Mouse (Mus musculus): ENCODE data around the gene Cd163. TPM values are rescaled to one million over a fixed set of nuclear protein-coding genes. Genes with fewer than 3 reads are reported as not detected.
A peak's percentile ranks its signal among the peaks of the same experiment; 100 is the strongest.

Gene Cd163
- polyA plus RNA-seq, 2 experiments from 2014 or later, result 0.16 TPM; not detected in 1

GRCm38 (mm10) chr6:124364328-124364727, 59.9 kb downstream of the Cd163 start:
- ATAC-seq, result no peak

GRCm38 (mm10) chr6:124373584-124374206, 69.2 kb downstream of the Cd163 start:
- ATAC-seq, result no peak

- no peak for ATAC-seq
Measured at GRCm38 (mm10) chr6:124374683-124375082, 70.2 kb downstream of the Cd163 start.

GRCm38 (mm10) chr6:124375435-124375884, 71.0 kb downstream of the Cd163 start:
- ATAC-seq, result peak; percentile 93

GRCm38 (mm10) chr6:124376311-124376710, 71.9 kb downstream of the Cd163 start:
- no peak for ATAC-seq

- ATAC-seq, result no peak
Measured at GRCm38 (mm10) chr6:124377494-124378255, 73.2 kb downstream of the Cd163 start.

- ATAC-seq, result no peak
Measured at GRCm38 (mm10) chr6:124379331-124379730, 74.9 kb downstream of the Cd163 start.

Other genes starting within 250 kb of the Cd163 start
- gene Vmn2r27, start 72.8 kb upstream of the Cd163 start, polyA plus RNA-seq (2017; shearing (Covaris generic)), result not detected
- 10 to 100 TPM in 1 of 2 experiments, 1 to 10 TPM in 1; 8.4 to 15.3 TPM for gene Pex5, start 110.4 kb downstream of the Cd163 start, polyA plus RNA-seq (2017; shearing (Covaris generic))
- gene Clstn3, start 160.1 kb downstream of the Cd163 start, polyA plus RNA-seq (2017; shearing (Covaris generic)), result under 1 TPM in 1 of 2 experiments, not detected in 1; 0.13 TPM
- gene C1rl, start 188.5 kb downstream of the Cd163 start, polyA plus RNA-seq (2017; shearing (Covaris generic)), result not detected
- gene C1ra, start 207.7 kb downstream of the Cd163 start, polyA plus RNA-seq (2017; shearing (Covaris generic)), result under 1 TPM; 0.19 to 0.39 TPM
- gene C1s1, start 237.7 kb downstream of the Cd163 start, polyA plus RNA-seq (2017; shearing (Covaris generic)), result not detected